8 mouse cellular contexts compared by ENCODE assay signal in the genomic region with DNA sequence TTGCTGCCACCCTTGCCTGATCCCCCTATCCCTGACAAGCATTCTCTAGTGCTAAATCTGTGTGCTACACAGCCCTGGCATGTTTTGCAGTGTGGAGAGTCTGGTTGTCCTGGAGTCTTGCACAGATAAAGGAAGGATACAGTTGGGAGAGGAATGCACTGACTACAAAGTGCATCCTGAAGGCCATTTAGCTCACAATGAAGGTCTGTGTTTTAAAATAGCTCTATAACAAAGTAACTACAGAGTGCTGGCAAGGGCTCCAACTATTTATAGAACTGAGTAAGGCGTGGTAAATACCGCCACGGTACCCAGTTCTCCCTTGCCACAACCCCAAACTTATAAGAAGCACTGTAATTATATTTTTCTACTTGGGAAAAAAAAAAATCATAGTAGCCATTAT.
DNase-seq lines count a peak whose midpoint lies in the region; ATAC-seq lines count a peak whose summit lies in the region.

No protein-coding gene starts in this region.

- no peak for ATAC-seq in liver, embryonic 13.5 days (ENCODE audit: low read depth)
- no peak for ATAC-seq in liver, embryonic 12.5 days
- ATAC-seq in monocyte, adult 5-6 weeks (replicated peaks; ENCODE audit: insufficient number of reproducible peaks, low FRiP score, low TSS enrichment, poor library complexity, severe bottlenecking): 0 out of 2 replicates have a peak, but pooled peaks have one; percentile 24

- H3K4me3 ChIP-seq in liver, embryonic 13.5 days (replicated peaks): no peak overlapping the region
- H3K4me3 ChIP-seq in liver, embryonic 12.5 days: no peak overlapping the region
- H3K4me3 ChIP-seq in heart, embryonic 10.5 days: 0 out of 2 replicates have a peak overlapping the region, but pooled peaks have one; percentile 9

- no peaks in the 10 kb centered on the region for H3K9me3 ChIP-seq in liver, embryonic 13.5 days (replicated peaks)
- no peaks in the 10 kb centered on the region for H3K9me3 ChIP-seq in liver, embryonic 12.5 days (replicated peaks)
- H3K9me3 ChIP-seq in heart, embryonic 10.5 days: no peaks in the 10 kb centered on the region

- peak; percentile 54 to 82 for DNase-seq in adrenal gland, adult (ENCODE audit: inconsistent age in 2 of 2, low spot score in 1 of 2)
- DNase-seq in adrenal gland, postnatal 25 days: no peak
- no peak for DNase-seq in liver, embryonic 13.5 days
- peak; percentile 90 for DNase-seq in heart, embryonic 10.5 days (ENCODE audit: low spot score)
- DNase-seq in gastrocnemius, adult 18-20 months (ENCODE audit: low spot score): no peak
- no peak for DNase-seq in layer of hippocampus, postnatal 14 days (ENCODE audit: low spot score in 2 of 2)

- peaks cover 29% of the 10 kb centered on the region for H3K4me1 ChIP-seq in liver, embryonic 13.5 days (replicated peaks)
- peaks cover 38% of the 10 kb centered on the region for H3K4me1 ChIP-seq in liver, embryonic 12.5 days
- H3K4me1 ChIP-seq in heart, embryonic 10.5 days: peaks cover 43% of the 10 kb centered on the region

- no peaks in the 10 kb centered on the region for H3K36me3 ChIP-seq in liver, embryonic 13.5 days
- no peaks in the 10 kb centered on the region for H3K36me3 ChIP-seq in liver, embryonic 12.5 days
- H3K36me3 ChIP-seq in heart, embryonic 10.5 days: no peaks in the 10 kb centered on the region

- 0 out of 2 replicates have a peak overlapping the region, but pooled peaks have one; percentile 21 for H3K27ac ChIP-seq in liver, embryonic 13.5 days
- no peak overlapping the region for H3K27ac ChIP-seq in liver, embryonic 12.5 days
- H3K27ac ChIP-seq in heart, embryonic 10.5 days: peak overlapping the region; percentile 77

- H3K4me2 ChIP-seq in liver, embryonic 13.5 days: no peak overlapping the region
- H3K4me2 ChIP-seq in liver, embryonic 12.5 days: no peak overlapping the region

- H3K27me3 ChIP-seq in liver, embryonic 13.5 days: no peaks in the 10 kb centered on the region
- no peaks in the 10 kb centered on the region for H3K27me3 ChIP-seq in liver, embryonic 12.5 days (replicated peaks)
- no peaks in the 10 kb centered on the region for H3K27me3 ChIP-seq in heart, embryonic 10.5 days (ENCODE audit: insufficient read depth, poor library complexity, severe bottlenecking)

- 51% methylated on average over 3 of the region's 3 CpGs for WGBS in liver, embryonic 13.5 days (ENCODE audit: insufficient replicate concordance)
- 51% methylated on average over 3 of the region's 3 CpGs for WGBS in liver, embryonic 12.5 days (ENCODE audit: insufficient replicate concordance)
- WGBS in heart, embryonic 10.5 days: 12% methylated on average over 3 of the region's 3 CpGs

- H3K9ac ChIP-seq in liver, embryonic 13.5 days: no peak overlapping the region
- H3K9ac ChIP-seq in liver, embryonic 12.5 days: no peak overlapping the region

Comparison
In these comparisons a context has a peak if more than half of its experiments do, and no peak if none do; other contexts are left out.
1. DNase-seq: peak in adrenal gland, adult (2 of 2) and heart, embryonic 10.5 days (single experiment); none in adrenal gland, postnatal 25 days (single experiment), liver, embryonic 13.5 days (single experiment), gastrocnemius, adult 18-20 months (single experiment) and layer of hippocampus, postnatal 14 days (0 of 2).